Mouse (Mus musculus): ENCODE measurements around the gene Gm29427. TPM values are rescaled to one million over a fixed set of nuclear protein-coding genes. Genes with fewer than 3 reads are reported as not detected.

Gm29427 gene
- polyA plus RNA-seq, 1 experiment from 2014 or later: not detected

GRCm38 (mm10) chr1:130633316-130633715 is 82.3 kb downstream of the Gm29427 start:
- H3K27ac ChIP-seq: no peak overlapping the region
- no peaks in the 10 kb centered on the region for H3K36me3 ChIP-seq
- no peak for ATAC-seq (replicated peaks; ENCODE audit: low FRiP score)
- no peaks in the 10 kb centered on the region for H3K9me3 ChIP-seq (replicated peaks)
- 94% methylated on average over 8 of the region's 8 CpGs for WGBS
- H3K4me2 ChIP-seq: no peak overlapping the region
- H3K27me3 ChIP-seq: no peaks in the 10 kb centered on the region
- H3K4me3 ChIP-seq (replicated peaks): no peak overlapping the region
- no peaks in the 10 kb centered on the region for H3K4me1 ChIP-seq
- no peak overlapping the region for H3K9ac ChIP-seq

GRCm38 (mm10) chr1:130629521-130629920 is 86.1 kb downstream of the Gm29427 start, which contains the start of gene Zp3r:
Gene Zp3r (minus strand): TSS chr1:130629621.
- no peaks in the 10 kb centered on the region for H3K36me3 ChIP-seq
- 89% methylated on average over 2 of the region's 2 CpGs for WGBS
- no peaks in the 10 kb centered on the region for H3K4me1 ChIP-seq
- no peak for ATAC-seq (replicated peaks; ENCODE audit: low FRiP score)
- no peak within 1 kb of the TSS for H3K27ac ChIP-seq
- H3K4me3 ChIP-seq (replicated peaks): no peak within 1 kb of the TSS
- no peak within 1 kb of the TSS for H3K4me2 ChIP-seq
- H3K9me3 ChIP-seq (replicated peaks): no peaks in the 10 kb centered on the region
- no peaks in the 10 kb centered on the region for H3K27me3 ChIP-seq
- H3K9ac ChIP-seq: no peak within 1 kb of the TSS

Other genes starting within 250 kb of the Gm29427 start
- gene Zp3r, start 86.2 kb downstream of the Gm29427 start, polyA plus RNA-seq (2015; fragmentation: Nextera tagmentation; extraction: Ambion mirVana): not detected in 2 replicates
- 0.64 and 1.5 TPM in 2 replicates for gene C4bp, start 54.2 kb downstream of the Gm29427 start, polyA plus RNA-seq (2015; fragmentation: Nextera tagmentation; extraction: Ambion mirVana)
- gene Yod1, start 1.5 kb upstream of the Gm29427 start, polyA plus RNA-seq (2015; fragmentation: Nextera tagmentation; extraction: Ambion mirVana): 11.5 TPM in 2 replicates
- 8.0 and 8.2 TPM in 2 replicates for gene Pfkfb2, start 13.5 kb upstream of the Gm29427 start, polyA plus RNA-seq (2015; fragmentation: Nextera tagmentation; extraction: Ambion mirVana)
- gene AA986860, start 16.2 kb upstream of the Gm29427 start, polyA plus RNA-seq (2015; fragmentation: Nextera tagmentation; extraction: Ambion mirVana): 10.7 and 11.6 TPM in 2 replicates
- not detected in 2 replicates for gene Fcamr, start 85.1 kb upstream of the Gm29427 start, polyA plus RNA-seq (2015; fragmentation: Nextera tagmentation; extraction: Ambion mirVana)
- gene Pigr, start 110.9 kb upstream of the Gm29427 start, polyA plus RNA-seq (2015; fragmentation: Nextera tagmentation; extraction: Ambion mirVana): 0.05 TPM in 1 of 2 replicates, not detected in the other
- gene Fcmr, start 149.9 kb upstream of the Gm29427 start, polyA plus RNA-seq (2015; fragmentation: Nextera tagmentation; extraction: Ambion mirVana): 0.47 TPM in 1 of 2 replicates, not detected in the other
- gene Il24, start 171.7 kb upstream of the Gm29427 start, polyA plus RNA-seq (2015; fragmentation: Nextera tagmentation; extraction: Ambion mirVana): 0.13 TPM in 1 of 2 replicates, not detected in the other
- gene Il20, start 195.7 kb upstream of the Gm29427 start, polyA plus RNA-seq (2015; fragmentation: Nextera tagmentation; extraction: Ambion mirVana): not detected in 2 replicates
- gene Il19, start 224.3 kb upstream of the Gm29427 start, polyA plus RNA-seq (2015; fragmentation: Nextera tagmentation; extraction: Ambion mirVana): 0.18 TPM in 1 of 2 replicates, not detected in the other